Mouse (Mus musculus): ENCODE results near the gene Cacna1b.

The Cacna1b gene

DNA sequence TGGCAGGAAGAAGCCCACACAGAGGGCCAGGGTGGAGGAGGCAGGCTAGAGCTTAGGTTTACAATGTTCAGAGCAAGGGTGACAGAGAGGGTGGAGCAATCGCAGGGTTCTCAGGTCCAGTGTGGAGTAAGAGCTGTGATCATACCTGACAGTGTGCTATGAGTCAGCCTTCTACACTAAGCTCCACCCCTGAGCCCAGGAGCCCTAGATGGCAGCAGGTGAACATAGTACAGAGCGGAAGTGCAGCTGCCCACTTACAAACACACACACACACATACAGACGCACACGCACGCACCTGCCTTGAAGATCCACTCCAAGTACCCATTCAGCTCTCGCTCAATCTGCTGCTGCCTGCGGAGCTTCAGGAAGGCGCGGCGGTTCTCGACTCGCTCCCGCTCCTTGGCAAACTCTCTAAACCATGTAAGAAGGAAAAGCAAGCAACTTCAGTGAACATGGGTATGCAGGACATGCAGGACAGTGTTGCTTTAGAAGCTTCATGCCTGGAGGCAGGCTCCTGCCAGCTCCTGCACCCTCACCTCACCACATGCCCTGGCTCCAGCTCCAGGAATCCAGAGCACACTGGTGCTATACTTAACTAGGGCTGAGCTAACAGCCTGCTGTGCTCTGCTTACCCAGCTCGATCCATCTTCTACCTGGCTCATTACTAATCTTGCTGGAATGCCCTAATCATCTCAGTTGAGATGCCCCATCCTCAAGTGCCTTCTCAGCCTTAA is 43.1 kb downstream of the Cacna1b start:
- DNase-seq (ENCODE audit: low read depth, low spot score), result no peak

DNA sequence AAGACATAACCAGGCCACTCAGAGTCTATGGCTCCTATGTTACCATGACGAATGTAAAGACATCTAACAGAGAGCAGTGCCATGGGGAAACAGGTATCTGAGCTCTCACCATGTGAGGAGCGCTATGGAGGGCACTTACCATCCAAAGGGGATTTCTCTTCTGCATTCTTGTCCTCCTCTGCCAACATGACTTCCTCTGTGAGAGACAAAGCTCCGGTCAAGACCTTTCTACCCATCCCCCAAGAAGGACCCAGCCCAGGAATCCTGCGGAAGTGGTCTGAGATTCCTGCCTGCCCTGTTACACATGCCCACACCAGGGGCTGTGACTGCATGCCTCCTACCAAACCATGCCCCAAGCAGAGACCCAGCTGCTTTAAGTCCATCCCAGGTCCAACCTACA is 44.0 kb downstream of the Cacna1b start:
- no peak for DNase-seq (ENCODE audit: low read depth, low spot score)

DNA sequence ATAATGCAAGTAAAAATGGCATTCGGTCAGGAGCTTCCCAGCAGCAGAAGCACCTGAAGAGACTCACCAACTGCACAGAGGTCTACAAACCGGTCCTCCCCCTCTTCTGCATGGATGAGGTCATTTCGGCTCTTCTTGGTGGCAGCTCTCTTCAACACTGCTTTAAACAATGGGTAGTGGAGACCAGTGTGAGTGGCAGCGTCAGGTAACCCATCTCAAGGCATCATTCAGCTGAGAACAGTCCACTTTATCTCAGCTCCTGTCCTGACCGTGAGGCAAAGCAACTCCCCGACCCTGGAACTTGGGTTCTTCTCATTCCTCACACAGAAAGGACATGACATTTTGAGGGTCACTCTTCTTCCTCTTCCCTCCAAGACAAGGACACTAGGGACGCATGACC is 45.0 kb downstream of the Cacna1b start:
- DNase-seq (ENCODE audit: low read depth, low spot score), result no peak

DNA sequence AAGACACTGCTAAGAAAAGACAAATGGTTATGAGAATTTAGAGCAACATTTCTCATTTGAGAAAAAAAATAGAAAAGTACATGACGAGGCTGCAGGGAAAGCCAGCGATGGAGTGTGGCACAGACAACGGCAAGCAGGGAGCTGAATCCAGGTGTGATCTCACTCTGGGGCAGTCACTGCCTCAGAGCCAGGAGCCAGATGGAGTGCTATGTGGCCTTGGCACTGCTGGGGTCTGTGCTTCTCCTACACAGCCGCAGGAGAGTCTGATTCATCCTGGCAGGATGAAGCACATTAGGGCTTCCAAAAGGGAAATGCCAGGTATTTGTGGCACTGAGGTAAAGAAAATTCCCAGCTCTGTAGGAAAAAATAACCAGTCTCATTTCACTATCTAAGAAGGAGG is 45.5 kb downstream of the Cacna1b start:
- no peak for DNase-seq (ENCODE audit: low read depth, low spot score)

DNA sequence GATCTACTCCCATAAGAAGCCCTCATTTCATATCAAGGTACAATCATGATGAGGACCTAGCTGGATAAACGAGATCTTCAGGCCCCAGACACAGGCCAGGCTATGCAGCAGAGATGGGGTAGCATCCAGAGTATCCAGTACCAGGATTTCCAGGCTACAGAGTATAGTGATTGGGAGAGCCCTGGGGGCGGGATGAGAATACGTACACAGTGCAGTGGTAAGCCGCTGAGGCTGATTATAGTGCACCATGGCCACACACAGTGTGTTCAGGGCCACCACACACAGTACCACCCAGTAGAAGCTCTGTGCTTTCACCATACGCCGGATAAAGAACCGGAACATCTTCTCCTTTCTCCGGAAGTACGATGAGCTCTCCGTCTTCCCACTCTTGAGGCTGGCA is 57.0 kb downstream of the Cacna1b start:
- no peak for DNase-seq (ENCODE audit: low read depth, low spot score)

DNA sequence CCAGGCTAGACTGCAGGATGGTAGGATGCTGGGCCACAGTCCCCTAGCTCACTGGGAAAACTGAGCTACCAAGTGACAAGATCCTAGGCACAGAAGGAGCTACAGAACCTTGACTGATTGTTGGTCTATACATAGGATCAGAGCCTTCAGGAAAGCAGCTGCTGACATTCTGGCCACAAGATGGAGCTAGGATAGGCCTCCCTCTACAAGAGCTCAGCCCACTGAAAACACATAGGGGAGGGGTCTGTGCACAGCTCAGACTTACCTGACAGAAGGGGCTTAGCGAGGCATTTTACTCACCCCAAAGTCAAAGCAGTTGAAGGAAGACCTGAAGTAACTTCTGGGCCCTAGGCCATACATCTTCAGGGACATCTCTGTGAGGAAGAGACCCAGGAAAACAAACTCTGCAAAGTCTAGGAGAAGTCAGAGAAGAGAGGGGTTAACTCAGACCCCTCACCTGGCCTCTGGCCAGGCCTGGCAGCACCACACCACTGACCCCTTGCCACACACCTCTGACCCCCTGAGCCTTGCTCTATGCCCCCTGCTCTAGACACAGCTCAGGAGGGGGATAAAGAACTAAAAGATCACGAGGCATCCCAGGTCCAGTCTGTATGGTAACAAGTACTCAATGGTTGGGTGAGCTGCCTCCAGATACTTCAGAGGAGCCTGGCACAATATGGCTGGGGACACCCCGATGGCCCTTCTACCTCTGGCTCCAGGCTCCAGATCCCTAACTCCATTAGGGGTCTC is 60.6 kb downstream of the Cacna1b start:
- DNase-seq (ENCODE audit: low read depth, low spot score), result peak; percentile 22

DNA sequence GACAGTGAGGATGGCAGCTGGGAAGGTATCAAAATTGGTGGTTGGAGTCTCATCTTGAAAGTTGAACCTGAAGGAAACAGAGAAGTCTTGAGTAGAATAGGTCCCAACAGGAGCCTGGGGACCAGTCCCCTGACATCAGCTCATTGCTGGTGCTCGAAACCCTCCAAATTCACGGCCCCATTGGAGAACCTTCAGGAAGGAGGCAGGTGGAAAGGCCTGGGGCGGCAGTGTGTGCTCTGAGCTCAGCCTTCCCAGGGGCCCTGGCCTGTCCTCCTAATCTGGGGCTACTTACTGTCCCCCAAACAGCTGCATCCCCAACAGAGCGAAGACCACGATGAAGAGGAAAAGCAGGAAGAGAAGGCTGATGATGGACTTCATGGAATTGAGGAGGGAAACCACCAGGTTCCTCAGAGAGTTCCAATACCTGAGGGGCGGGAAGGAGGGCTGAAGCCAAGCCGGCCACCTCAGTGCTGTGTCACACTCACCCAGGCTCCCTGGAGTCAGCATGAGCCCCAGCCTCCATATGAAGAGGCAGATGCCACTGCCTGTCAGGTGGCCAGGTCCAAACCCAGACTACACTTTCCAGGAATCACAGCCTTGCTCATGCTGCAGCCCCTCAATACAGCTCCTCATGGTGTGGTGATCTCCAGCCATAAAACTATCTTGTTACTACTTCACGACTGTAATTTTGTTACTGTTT is 65.5 kb downstream of the Cacna1b start:
- DNase-seq (ENCODE audit: low read depth, low spot score), result no peak

DNA sequence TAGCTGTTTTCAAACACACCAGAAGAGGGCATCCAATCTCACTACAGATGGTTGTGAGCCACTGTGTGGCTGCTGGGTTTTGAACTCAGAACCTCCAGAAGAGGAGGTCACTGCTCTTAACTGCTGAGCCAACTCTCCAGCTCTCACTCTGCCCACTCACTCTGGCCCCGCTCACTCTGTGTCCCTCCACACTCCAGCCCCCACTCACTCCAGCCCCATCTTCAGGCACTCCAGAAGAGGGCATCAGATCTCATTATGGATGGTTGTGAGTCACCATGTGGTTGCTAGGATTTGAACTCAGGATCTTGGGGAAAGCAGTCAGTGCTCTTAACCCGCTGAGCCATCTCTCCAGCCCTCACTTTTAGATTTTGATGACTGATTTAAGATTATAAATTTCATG is 70.6 kb downstream of the Cacna1b start:
- DNase-seq (ENCODE audit: low read depth, low spot score), result no peak

DNA sequence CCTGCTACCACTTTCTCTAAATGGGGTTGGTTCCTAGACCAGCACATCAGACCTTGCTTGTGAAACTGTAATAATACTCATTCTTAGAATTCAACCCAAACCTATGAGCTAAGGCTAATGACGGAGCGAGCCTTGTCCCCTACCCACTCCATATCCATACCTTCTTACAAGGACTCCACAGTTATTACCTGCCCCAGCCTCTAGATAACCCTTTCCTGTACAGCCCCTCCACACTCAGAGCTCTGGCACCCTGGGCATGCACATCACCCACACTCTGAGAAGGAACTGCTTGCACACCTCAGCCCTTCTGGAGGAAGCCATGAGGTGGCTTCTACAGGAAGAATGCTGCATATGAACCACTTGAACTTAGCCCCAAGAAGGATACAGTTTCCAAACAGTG is 72.6 kb downstream of the Cacna1b start:
- no peak for DNase-seq (ENCODE audit: low read depth, low spot score)

DNA sequence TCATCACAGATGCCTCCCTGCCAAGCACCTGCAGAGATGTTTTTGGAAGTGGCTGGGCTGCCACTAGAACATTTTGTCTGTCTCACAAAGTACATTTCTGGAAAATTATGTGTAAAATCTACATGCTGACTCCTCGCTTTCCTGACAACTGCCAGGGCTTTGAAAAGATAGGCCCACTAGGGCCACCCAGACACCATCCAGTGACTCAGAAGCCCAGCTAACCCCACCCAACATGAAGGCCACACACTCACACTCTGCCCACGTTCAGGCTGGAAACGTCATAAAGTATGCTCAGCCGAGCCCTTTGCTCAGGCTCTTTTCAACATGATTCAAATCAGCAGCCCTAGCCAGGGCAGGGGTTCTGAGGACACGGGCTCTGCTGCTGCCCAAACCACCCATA is 77.6 kb downstream of the Cacna1b start:
- DNase-seq (ENCODE audit: low read depth, low spot score), result no peak

DNA sequence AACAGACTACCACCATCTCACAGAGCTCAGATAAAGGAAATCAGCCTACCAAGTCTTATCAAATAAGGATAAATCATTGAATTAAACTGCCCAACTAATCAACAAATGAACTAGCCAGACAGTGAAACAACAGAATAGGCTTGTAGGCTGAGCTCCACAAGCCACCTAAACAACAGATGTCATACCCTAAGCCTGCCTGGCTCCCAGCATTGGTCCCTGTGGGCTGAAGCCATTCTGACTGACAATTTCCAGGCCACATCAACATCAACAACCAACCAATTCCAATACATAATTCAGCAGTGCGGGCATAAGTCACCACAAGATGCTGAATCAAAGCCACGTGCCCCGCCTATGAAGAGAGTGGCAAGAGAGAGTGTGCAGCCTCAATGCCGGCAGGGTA is 78.2 kb downstream of the Cacna1b start:
- no peak for DNase-seq (ENCODE audit: low read depth, low spot score)

DNA sequence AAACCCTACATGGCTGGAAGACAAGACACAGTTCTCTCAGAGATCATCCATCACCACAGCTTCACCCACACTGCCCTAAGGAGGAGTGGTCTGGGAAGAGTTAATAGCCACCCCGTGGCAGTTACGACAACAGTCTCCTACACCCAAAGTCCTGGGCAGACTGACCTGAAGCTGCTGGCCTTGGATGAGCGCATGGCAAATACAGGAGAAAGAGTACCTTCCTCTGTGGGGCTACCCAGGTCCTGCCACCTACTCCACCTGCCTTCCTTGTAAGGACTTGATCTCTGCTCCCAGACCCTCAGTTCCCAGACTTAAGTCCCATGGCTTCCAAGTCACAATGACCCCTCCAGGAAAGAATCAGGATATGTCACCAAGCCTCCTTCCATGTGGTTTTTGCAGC is 79.7 kb downstream of the Cacna1b start:
- no peak for DNase-seq (ENCODE audit: low read depth, low spot score)

DNA sequence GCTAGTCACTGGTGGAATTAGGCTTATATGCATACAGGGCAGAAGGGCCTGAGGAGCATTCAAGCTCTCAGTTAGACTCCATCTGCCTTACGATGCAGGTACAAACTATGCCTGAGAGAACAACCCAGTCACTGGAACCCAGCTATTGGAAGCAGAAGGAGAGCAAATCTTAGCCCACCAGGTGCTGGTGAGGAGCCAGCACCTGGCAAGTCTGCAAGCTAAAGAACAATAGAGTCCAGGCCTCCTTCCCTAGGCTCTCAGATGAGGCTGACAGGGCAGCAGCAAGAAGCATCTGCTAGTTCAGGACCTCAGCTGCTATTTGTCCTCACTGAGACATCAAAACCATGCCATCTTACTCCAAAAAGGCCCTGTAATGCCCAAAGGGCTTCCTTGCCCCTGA is 82.2 kb downstream of the Cacna1b start:
- no peak for DNase-seq (ENCODE audit: low read depth, low spot score)

DNA sequence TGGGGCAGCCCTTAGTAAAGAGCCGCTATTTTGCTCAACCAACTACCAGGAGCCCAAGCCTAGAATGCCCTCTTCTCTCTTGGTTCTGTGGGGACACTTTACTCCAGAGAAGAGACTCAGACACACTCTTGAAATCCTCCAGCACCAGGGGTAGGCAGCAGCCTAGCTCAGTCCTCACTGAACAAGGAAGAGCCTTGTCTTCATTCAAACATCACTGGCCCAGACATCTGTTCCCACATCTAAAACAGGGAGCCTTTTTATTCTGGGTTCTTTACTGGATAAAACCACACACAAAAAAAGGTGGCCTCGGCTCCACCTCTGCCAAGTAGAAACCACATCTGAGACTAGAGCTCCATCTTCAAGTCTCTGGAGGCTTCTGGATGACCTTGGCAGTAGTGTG is 82.8 kb downstream of the Cacna1b start:
- no peak for DNase-seq (ENCODE audit: low read depth, low spot score)

DNA sequence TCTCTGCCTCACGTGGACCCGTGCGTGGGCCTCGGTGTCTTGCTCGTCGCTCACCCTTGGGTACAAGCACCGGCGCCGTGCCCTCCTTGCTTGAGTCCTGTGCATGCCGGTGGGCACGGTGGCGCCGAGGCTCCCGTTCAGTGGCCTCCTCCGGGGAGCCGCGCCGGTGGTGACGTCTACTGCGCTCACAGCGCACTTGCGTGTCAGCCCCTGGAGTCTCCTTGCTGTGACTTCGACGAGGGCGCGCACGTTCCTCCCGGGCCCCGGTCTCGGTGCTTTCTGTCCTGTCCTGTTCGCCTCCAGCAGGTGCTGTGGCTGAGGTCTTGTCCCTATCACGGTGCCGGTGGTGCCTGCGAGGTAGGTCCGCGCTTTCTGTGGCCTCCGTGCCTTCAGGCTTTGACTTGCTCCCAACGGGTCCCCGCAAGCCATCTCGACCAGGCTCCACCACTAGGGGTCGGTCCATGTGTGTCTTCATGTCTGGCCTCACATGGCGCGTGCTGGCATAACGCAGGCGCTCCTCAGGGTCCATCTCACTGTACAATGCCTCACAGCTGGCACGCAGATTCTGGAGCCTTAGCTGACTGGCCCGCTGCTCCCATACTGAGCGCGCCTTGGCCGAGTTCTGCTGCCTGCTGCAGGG is 83.8 kb downstream of the Cacna1b start:
- DNase-seq (ENCODE audit: low read depth, low spot score), result peak; percentile 54

DNA sequence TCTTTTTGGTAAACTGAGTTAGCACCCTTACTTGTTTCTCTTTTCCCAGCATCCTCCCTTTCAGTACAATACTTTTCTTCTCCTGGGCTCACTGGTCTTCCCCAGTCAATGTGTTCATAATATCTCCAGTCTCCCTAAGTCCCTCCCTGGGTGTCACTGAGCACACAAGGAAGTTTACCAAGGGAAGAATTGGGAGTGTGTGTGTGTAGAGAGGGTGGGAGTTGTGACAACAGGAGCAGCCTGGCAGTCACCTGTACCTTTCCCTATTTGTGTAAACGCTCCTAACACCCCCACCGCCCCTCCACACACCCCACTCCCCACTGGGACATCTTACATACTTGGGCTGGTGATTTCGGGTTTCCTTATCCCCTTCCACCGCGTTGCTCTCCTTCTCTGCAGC is 84.4 kb downstream of the Cacna1b start:
- no peak for DNase-seq (ENCODE audit: low read depth, low spot score)

DNA sequence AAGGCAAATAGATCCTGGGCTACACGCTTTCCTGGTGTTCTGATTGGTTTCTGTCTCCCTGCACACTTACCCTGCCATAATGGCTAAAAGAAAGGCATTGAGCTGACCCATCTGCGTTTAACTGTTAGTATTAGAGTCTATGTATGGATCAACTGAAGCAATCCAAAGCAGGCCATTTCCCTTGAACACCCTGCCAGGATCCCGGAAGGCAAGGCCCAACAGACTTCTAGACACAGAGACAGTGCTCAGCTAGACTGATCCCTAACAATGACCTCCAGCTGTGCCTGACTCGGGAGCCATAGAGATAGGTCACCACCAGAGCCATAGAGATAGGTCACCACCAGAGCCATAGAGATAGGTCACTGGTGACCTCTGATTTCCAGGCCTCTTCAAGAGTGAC is 84.8 kb downstream of the Cacna1b start:
- DNase-seq (ENCODE audit: low read depth, low spot score), result no peak

DNA sequence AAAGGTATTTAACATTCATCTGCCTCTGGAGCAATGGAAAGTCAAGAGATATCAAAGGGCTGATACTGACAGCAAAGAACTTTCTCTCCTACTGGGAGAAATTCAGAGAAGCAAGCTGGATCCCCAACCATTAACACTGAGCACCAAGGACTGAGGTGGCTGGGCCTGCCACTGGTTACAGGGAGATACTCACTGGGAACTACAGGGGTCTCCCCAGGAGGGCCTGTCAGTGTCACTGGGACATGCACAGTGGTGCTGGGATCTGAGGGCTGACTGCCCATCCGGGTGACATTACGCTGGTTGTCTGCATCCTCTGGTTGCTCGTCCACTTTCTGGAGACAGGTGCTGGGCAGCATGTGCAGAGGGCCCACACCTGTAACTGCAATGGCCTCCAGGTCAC is 85.3 kb downstream of the Cacna1b start:
- no peak for DNase-seq (ENCODE audit: low read depth, low spot score)

DNA sequence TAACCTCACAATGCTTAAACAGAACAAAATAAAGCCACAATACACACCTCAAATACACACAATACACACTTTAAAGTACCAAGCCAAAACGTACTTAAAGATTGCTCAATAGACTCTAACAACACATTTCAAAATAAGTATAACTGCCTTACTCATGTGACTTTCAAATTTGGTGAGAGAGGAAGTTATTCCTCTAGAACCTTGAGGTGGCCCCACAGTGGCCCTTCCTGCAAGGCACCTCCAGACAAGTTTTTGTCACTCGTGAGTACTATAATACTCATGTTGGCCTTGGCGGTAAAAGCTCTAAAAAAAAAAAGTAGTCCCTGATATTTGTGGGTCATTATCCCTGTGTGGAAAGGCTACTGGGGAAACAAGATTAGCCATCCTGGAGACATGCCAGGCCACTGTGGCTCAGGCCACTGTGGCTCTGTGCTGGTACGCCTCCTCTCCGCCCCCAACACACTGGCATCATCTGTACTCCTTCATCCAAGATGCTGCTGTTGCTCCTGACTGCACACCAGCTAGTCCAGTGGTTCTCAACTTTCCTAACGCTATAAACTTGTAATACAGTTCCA is 88.4 kb downstream of the Cacna1b start:
- DNase-seq (ENCODE audit: low read depth, low spot score), result no peak

DNA sequence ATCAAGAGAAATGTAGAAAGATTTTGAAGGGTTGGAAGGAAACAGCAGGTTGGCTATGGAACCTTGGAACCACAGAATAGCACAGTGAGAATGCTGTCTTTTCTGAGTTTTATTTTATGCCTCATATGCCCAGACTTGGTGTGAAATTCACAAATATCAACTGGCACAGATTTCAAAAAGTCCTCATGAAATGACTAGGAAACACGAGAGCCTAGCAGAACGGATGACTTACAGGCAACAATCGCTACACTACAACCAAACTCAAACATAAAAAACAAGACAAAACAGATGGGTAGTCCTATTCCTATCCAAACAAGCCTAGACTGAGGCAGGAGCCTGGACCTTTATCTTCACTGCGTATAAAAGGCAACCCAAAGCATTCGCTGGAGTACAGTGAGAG is 94.4 kb downstream of the Cacna1b start:
- no peak for DNase-seq (ENCODE audit: low read depth, low spot score)

DNA sequence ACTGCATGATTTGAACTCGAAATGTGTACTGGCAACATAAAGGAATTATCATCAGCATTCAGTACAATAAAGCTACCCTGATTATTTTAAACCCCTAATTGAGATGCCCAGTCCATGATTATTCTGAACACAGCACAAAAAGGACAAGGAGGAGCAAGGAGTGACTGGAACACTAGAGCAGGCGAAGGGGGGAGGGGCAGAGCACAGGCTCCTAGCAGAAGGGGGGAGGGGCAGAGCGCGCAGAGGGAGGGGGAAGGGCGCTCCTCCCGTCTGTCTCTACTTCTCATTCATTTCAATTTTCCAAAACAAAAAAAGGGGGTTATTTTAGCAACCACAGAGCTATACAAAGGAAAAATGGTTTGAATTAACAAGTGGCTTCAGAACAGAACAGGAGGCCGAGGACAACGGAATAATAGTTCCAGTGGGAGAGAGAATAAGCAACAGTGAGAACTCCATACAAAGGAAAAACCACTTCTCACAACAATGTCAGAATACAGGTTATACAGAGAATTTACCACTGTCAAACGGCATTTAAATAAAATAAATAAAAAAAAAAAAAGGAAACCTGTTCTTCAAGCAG is 98.2 kb downstream of the Cacna1b start:
- DNase-seq (ENCODE audit: low read depth, low spot score), result no peak
